ENCODE assay signal across 15 mouse cellular contexts in genomic region chr8:126907374-126907773, GRCm38 (mm10). TPM values are rescaled to one million over a fixed set of nuclear protein-coding genes. Genes with fewer than 3 reads are reported as not detected.
DNase-seq lines count a peak whose midpoint lies in the region; ATAC-seq and TF ChIP-seq lines count a peak whose summit lies in the region.
"Had no signal": no experiment of that assay in that cellular context is flagged by ENCODE, and none has a peak within 500 bp of the region (broad histone marks: within the 10 kb centered on the region; RNA-seq: fewer than 3 reads in every experiment).

No protein-coding gene starts in this region.

- WGBS in hindbrain, embryonic 15.5 days, result 60% methylated on average over 3 of the region's 3 CpGs
- 75% methylated on average over 3 of the region's 3 CpGs for WGBS in hindbrain, embryonic 10.5 days
- WGBS in hindbrain, embryonic 16.5 days, result 55% methylated on average over 3 of the region's 3 CpGs
- WGBS in kidney, postnatal 0 days, result 82% methylated on average over 3 of the region's 3 CpGs

- peak; percentile 74 for ATAC-seq in hindbrain, embryonic 15.5 days (ENCODE audit: low FRiP score, low read depth)
- peak; percentile 89 for ATAC-seq in hindbrain, embryonic 16.5 days
- ATAC-seq in kidney, postnatal 0 days (replicated peaks; ENCODE audit: low FRiP score, low read depth), result no peak
- ATAC-seq: liver, embryonic 12.5 days; Patski had no signal

- no peak for DNase-seq in hindbrain, embryonic 10.5 days (ENCODE audit: low spot score)
- DNase-seq in left cerebral cortex, postnatal 14 days (ENCODE audit: low spot score in 2 of 2), result peak; percentile 55 to 64
- no peak for DNase-seq in left cerebral cortex, adult 18-20 months (ENCODE audit: low spot score in 2 of 2)
- no peak for DNase-seq in kidney, postnatal 0 days (ENCODE audit: low spot score)
- DNase-seq in heart, postnatal 25 days (ENCODE audit: low spot score), result no peak
- DNase-seq: adrenal gland, postnatal 25 days; cerebellum, adult 11 months; embryo, embryonic 11 days; lung, postnatal 14 days; spleen, adult 18-20 months had no signal

- intact Hi-C loops in left cerebral cortex, postnatal 14 days (cut with DNase I), result no loop called here
- intact Hi-C loops in heart, postnatal 25 days (cut with DNase I), result no loop called here

- peaks cover 12% of the 10 kb centered on the region for H3K4me1 ChIP-seq in hindbrain, embryonic 15.5 days (replicated peaks)
- H3K4me1 ChIP-seq in hindbrain, embryonic 10.5 days (replicated peaks), result peaks cover 6% of the 10 kb centered on the region; the same call in 1 of the 2 replicates
- no peaks in the 10 kb centered on the region; the same call in 1 of the 2 replicates for H3K4me1 ChIP-seq in hindbrain, embryonic 16.5 days (ENCODE audit: control insufficient read depth, insufficient read depth, low read depth, low read length)
- peaks cover 4% of the 10 kb centered on the region for H3K4me1 ChIP-seq in kidney, postnatal 0 days (replicated peaks; ENCODE audit: insufficient read depth, low read length)

- no peaks in the 10 kb centered on the region for H3K27me3 ChIP-seq in hindbrain, embryonic 15.5 days
- no peaks in the 10 kb centered on the region for H3K27me3 ChIP-seq in hindbrain, embryonic 10.5 days (ENCODE audit: insufficient read depth, poor library complexity, severe bottlenecking)
- H3K27me3 ChIP-seq in hindbrain, embryonic 16.5 days (replicated peaks; ENCODE audit: control insufficient read depth, insufficient read depth, low read length), result no peaks in the 10 kb centered on the region
- no peaks in the 10 kb centered on the region for H3K27me3 ChIP-seq in kidney, postnatal 0 days (ENCODE audit: insufficient read depth, low read length)
- H3K27me3 ChIP-seq: CH12.LX; liver, embryonic 12.5 days; Patski had no signal

- no peak overlapping the region for H3K4me2 ChIP-seq in hindbrain, embryonic 15.5 days
- H3K4me2 ChIP-seq in hindbrain, embryonic 16.5 days (ENCODE audit: low read length), result no peak overlapping the region
- no peak overlapping the region for H3K4me2 ChIP-seq in kidney, postnatal 0 days (ENCODE audit: low read length)
- H3K4me2 ChIP-seq: liver, embryonic 12.5 days had no signal

- H3K36me3 ChIP-seq in hindbrain, embryonic 15.5 days, result no peaks in the 10 kb centered on the region
- H3K36me3 ChIP-seq in hindbrain, embryonic 10.5 days, result no peaks in the 10 kb centered on the region
- H3K36me3 ChIP-seq in hindbrain, embryonic 16.5 days (ENCODE audit: control insufficient read depth, insufficient read depth, low read length), result no peaks in the 10 kb centered on the region
- H3K36me3 ChIP-seq in kidney, postnatal 0 days (ENCODE audit: insufficient read depth, low read length), result no peaks in the 10 kb centered on the region
- H3K36me3 ChIP-seq: liver, embryonic 12.5 days had no signal

- H3K4me3 ChIP-seq in hindbrain, embryonic 15.5 days, result no peak overlapping the region
- H3K4me3 ChIP-seq in hindbrain, embryonic 10.5 days, result no peak overlapping the region
- H3K4me3 ChIP-seq in hindbrain, embryonic 16.5 days (ENCODE audit: low read length), result no peak overlapping the region
- no peak overlapping the region for H3K4me3 ChIP-seq in kidney, postnatal 0 days (replicated peaks; ENCODE audit: low read depth, low read length)
- H3K4me3 ChIP-seq: liver, embryonic 12.5 days had no signal

- 0 out of 2 replicates have a peak overlapping the region, but pooled peaks have one; percentile 17 for H3K27ac ChIP-seq in hindbrain, embryonic 15.5 days (replicated peaks)
- no peak overlapping the region for H3K27ac ChIP-seq in hindbrain, embryonic 10.5 days
- no peak overlapping the region; the same call in 1 of the 2 replicates for H3K27ac ChIP-seq in hindbrain, embryonic 16.5 days (ENCODE audit: low read depth, low read length)
- 0 out of 2 replicates have a peak overlapping the region, but pooled peaks have one; percentile 27 for H3K27ac ChIP-seq in kidney, postnatal 0 days
- H3K27ac ChIP-seq: liver, embryonic 12.5 days had no signal

- no peaks in the 10 kb centered on the region for H3K9me3 ChIP-seq in hindbrain, embryonic 15.5 days
- H3K9me3 ChIP-seq in hindbrain, embryonic 10.5 days, result no peaks in the 10 kb centered on the region
- no peaks in the 10 kb centered on the region; the same call in 1 of the 2 replicates for H3K9me3 ChIP-seq in hindbrain, embryonic 16.5 days (ENCODE audit: control insufficient read depth, low read length)
- no peaks in the 10 kb centered on the region for H3K9me3 ChIP-seq in kidney, postnatal 0 days (replicated peaks; ENCODE audit: low read length)
- H3K9me3 ChIP-seq: liver, embryonic 12.5 days had no signal

- H3K9ac ChIP-seq in hindbrain, embryonic 15.5 days, result no peak overlapping the region
- no peak overlapping the region for H3K9ac ChIP-seq in hindbrain, embryonic 16.5 days (ENCODE audit: low read depth, low read length)
- H3K9ac ChIP-seq in kidney, postnatal 0 days (ENCODE audit: low read depth, low read length), result no peak overlapping the region
- H3K9ac ChIP-seq: liver, embryonic 12.5 days had no signal

- TF ChIP-seq CTCF in kidney, postnatal 0 days (IDR thresholded peaks at IDR 0.05; ENCODE audit: low read depth), result no peak; the same call in 1 of the 2 replicates

RNA-seq across cellular contexts. Expression of gene Tomm20, which starts 38.3 kb away (rescaled TPM):
- 196 and 200 TPM in 2 replicates for polyA plus RNA-seq in hindbrain, embryonic 15.5 days (2015; fragmentation: Nextera tagmentation; extraction: Ambion mirVana)
- polyA plus RNA-seq in hindbrain, embryonic 10.5 days (2016; fragmentation: Nextera tagmentation; extraction: Ambion mirVana), result 250 and 288 TPM in 2 replicates
- total RNA-seq in left cerebral cortex, postnatal 14 days (2021), result 100 to 1,000 TPM; 162 to 168 TPM
- 100 to 1,000 TPM; 215 to 218 TPM for total RNA-seq in left cerebral cortex, adult 18-20 months (2021)
- polyA plus RNA-seq in hindbrain, embryonic 16.5 days (2015; fragmentation: Nextera tagmentation; extraction: Ambion mirVana), result 217 and 231 TPM in 2 replicates
- polyA plus RNA-seq in kidney, postnatal 0 days (2015; fragmentation: Nextera tagmentation; extraction: Ambion mirVana), result 309 and 315 TPM in 2 replicates
- 10 to 100 TPM; 76.2 to 76.4 TPM for total RNA-seq in heart, postnatal 25 days (2021)

Comparison
In these comparisons a context has a peak if more than half of its experiments do, and no peak if none do; other contexts are left out.
1. H3K27ac ChIP-seq: peak in hindbrain, embryonic 15.5 days (single experiment) and kidney, postnatal 0 days (single experiment); none in hindbrain, embryonic 10.5 days (single experiment) and hindbrain, embryonic 16.5 days (single experiment).
2. DNase-seq: peak in left cerebral cortex, postnatal 14 days (2 of 2); none in hindbrain, embryonic 10.5 days (single experiment), left cerebral cortex, adult 18-20 months (0 of 2), kidney, postnatal 0 days (single experiment) and heart, postnatal 25 days (single experiment).